10 mouse cellular contexts compared by ENCODE assay signal in genomic region chrX:167276551-167276950, GRCm38 (mm10). TPM values are rescaled to one million over a fixed set of nuclear protein-coding genes. Genes with fewer than 3 reads are reported as not detected.
DNase-seq lines count a peak whose midpoint lies in the region; ATAC-seq and TF ChIP-seq lines count a peak whose summit lies in the region.
"Had no signal": no experiment of that assay in that cellular context is flagged by ENCODE, and none has a peak within 500 bp of the region (broad histone marks: within the 10 kb centered on the region; RNA-seq: fewer than 3 reads in every experiment).

No protein-coding gene starts in this region.

- no peak overlapping the region for H3K27ac ChIP-seq in kidney, postnatal 0 days

- no peaks in the 10 kb centered on the region for H3K27me3 ChIP-seq in kidney, postnatal 0 days (ENCODE audit: insufficient read depth, low read length)

- no peaks in the 10 kb centered on the region for H3K4me1 ChIP-seq in kidney, postnatal 0 days (replicated peaks; ENCODE audit: insufficient read depth, low read length)

- peak overlapping the region; percentile 37 for H3K4me2 ChIP-seq in kidney, postnatal 0 days (ENCODE audit: low read length)

- H3K9me3 ChIP-seq in kidney, postnatal 0 days (replicated peaks; ENCODE audit: low read length) = no peaks in the 10 kb centered on the region

- H3K36me3 ChIP-seq in kidney, postnatal 0 days (ENCODE audit: insufficient read depth, low read length) = no peaks in the 10 kb centered on the region

- peak overlapping the region; percentile 8; the same call in 1 of the 2 replicates for H3K4me3 ChIP-seq in kidney, postnatal 0 days (replicated peaks; ENCODE audit: low read depth, low read length)

- peak; percentile 1 for DNase-seq in kidney, postnatal 0 days (ENCODE audit: low spot score)
- no peak for DNase-seq in kidney, postnatal 36 days
- DNase-seq in c-Kit-positive CD71-negative TER-119-negative erythroid progenitor cells, embryonic 14.5 days (ENCODE audit: low read depth) = peak; percentile 5
- no peak for DNase-seq in adrenal gland, postnatal 4 days (ENCODE audit: low spot score in 2 of 2)
- no peak for DNase-seq in frontal cortex, postnatal 10 days (ENCODE audit: low spot score in 2 of 2)
- DNase-seq in Muller cell, postnatal 12 days (ENCODE audit: inconsistent ontology term) = no peak

- no peak for ATAC-seq in kidney, postnatal 0 days (replicated peaks; ENCODE audit: low FRiP score, low read depth)
- peak; percentile 62 to 83; a peak in 3 of 4 replicates for ATAC-seq in hematopoietic stem cell, adult 5-6 weeks (replicated peaks in 1 of 2; ENCODE audit: insufficient read depth in 1 of 2, low FRiP score in 2 of 2, low TSS enrichment in 1 of 2, low read depth in 1 of 2, poor library complexity in 2 of 2, severe bottlenecking in 2 of 2)
- ATAC-seq in megakaryocyte progenitor cell, adult 5-6 weeks (replicated peaks; ENCODE audit: poor library complexity) = peak; percentile 89

- no peak overlapping the region for H3K9ac ChIP-seq in kidney, postnatal 0 days (ENCODE audit: low read depth, low read length)

- WGBS in kidney, postnatal 0 days = 58% methylated on average over 10 of the region's 10 CpGs

- TF ChIP-seq CTCF in kidney, postnatal 0 days (IDR thresholded peaks at IDR 0.05; ENCODE audit: low read depth) = no peak

RNA-seq across cellular contexts. Expression of gene Tlr8, which starts 12.4 kb away (rescaled TPM):
- 0.18 and 0.26 TPM in 2 replicates for polyA plus RNA-seq in kidney, postnatal 0 days (2015; fragmentation: Nextera tagmentation; extraction: Ambion mirVana)
- total RNA-seq in hematopoietic stem cell, adult 5-6 weeks (2017) = 0.74 and 2.8 TPM in 2 replicates
- total RNA-seq in megakaryocyte progenitor cell, adult 5-6 weeks (2015) = 5.4 and 8.5 TPM in 2 replicates
- total RNA-seq in megakaryocyte progenitor cell, adult 5-6 weeks (2017) = 2.1 and 4.0 TPM in 2 replicates
- 1 to 10 TPM; 1.7 to 1.8 TPM for total RNA-seq in adrenal gland, postnatal 4 days (2021)
- total RNA-seq: layer of hippocampus, postnatal 36 days; MEL had no signal

RNA-seq across cellular contexts. Expression of gene Tlr7, which starts 53.8 kb away (rescaled TPM):
- 0.65 and 0.74 TPM in 2 replicates for polyA plus RNA-seq in kidney, postnatal 0 days (2015; fragmentation: Nextera tagmentation; extraction: Ambion mirVana)
- 9.2 and 17.6 TPM in 2 replicates for total RNA-seq in hematopoietic stem cell, adult 5-6 weeks (2017)
- 3.1 and 4.8 TPM in 2 replicates for total RNA-seq in megakaryocyte progenitor cell, adult 5-6 weeks (2015)
- 0.79 and 1.8 TPM in 2 replicates for total RNA-seq in megakaryocyte progenitor cell, adult 5-6 weeks (2017)
- 1 to 10 TPM; 2.2 to 3.9 TPM for total RNA-seq in adrenal gland, postnatal 4 days (2021)
- total RNA-seq: MEL had no signal

Comparison
In these comparisons a context has a peak if more than half of its experiments do, and no peak if none do; other contexts are left out.
1. DNase-seq: peak in kidney, postnatal 0 days (single experiment) and c-Kit-positive CD71-negative TER-119-negative erythroid progenitor cells, embryonic 14.5 days (single experiment); none in kidney, postnatal 36 days (0 of 2), adrenal gland, postnatal 4 days (0 of 2), frontal cortex, postnatal 10 days (0 of 2) and Muller cell, postnatal 12 days (single experiment).